Mouse (Mus musculus) left cerebral cortex, adult 9 months (tissue): ENCODE data around the gene Gprasp1.

Source experiments
- DNase-seq, 2 experiments: peaks; one replicate each; pipeline ENCODE4 v3.0.0; 2022; ENCODE audit warnings: low spot score in 2 of 2

Gprasp1 gene

DNA sequence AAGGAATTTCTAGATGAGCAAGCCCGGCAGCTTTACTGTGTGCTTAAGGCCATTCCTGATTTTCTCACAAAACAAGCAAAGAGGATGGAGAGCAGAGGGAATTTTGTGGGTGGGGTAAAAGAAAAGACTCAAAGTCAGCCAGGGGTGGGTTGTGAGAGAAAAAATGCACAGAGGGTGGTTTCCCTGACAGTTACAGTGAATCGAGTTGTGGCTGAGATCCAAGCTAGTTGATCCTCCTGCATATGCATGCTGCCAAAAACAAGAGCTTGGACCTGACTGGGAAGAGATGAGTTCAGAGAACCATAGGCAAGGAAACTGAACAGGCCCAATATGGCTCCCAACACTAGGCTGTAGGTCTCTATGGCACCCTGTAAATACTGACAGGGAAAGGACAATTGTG is 95.4 kb downstream of the Gprasp1 start:
- no peak for DNase-seq

DNA sequence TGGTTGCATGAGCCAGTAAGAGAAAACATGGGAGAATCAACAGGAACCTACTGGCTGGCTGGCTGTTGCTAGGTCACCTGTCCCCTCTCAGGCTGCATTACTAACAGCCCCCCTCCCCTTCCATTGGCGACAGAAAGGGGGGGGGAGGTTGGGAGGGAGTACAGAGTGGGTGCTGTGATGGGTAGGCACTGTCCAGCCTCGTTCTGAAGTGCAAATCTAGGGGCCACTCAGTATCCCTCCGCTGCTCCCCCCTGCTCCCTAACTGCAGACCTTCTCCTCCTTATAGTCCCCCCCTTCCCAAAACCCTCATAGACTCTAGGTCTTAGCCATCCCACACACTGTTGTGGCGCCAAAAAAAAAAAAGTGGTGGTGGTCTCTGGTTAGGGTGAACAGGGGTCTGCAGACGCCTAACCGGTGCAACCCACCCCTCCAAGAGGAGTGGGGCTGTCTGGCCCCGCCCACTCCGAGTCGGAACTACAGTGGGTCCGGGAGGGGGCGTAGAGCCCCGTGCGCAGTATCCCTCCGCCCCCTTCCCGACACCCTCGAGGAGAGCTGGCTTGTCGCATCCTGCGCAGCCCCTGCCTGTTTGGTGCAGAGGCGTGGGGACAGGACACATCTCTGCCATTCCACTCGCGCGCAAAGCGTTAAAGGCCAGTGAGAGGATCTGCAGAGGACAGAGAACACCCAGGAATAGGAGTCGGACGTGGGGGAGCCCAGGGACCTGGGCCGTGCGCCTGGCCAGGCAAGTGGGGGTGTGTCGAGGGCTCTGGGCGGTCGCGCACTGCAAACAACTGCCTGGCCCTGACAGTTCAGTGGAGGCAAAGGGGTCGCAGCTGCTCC is 96.2 kb downstream of the Gprasp1 start, which contains the start of gene Gprasp2:
Gene Gprasp2, plus strand, starts transcription at position 514 of the 840 bp plus-strand sequence.
- peak in 1 of 2 experiments; percentile 59 for DNase-seq

DNA sequence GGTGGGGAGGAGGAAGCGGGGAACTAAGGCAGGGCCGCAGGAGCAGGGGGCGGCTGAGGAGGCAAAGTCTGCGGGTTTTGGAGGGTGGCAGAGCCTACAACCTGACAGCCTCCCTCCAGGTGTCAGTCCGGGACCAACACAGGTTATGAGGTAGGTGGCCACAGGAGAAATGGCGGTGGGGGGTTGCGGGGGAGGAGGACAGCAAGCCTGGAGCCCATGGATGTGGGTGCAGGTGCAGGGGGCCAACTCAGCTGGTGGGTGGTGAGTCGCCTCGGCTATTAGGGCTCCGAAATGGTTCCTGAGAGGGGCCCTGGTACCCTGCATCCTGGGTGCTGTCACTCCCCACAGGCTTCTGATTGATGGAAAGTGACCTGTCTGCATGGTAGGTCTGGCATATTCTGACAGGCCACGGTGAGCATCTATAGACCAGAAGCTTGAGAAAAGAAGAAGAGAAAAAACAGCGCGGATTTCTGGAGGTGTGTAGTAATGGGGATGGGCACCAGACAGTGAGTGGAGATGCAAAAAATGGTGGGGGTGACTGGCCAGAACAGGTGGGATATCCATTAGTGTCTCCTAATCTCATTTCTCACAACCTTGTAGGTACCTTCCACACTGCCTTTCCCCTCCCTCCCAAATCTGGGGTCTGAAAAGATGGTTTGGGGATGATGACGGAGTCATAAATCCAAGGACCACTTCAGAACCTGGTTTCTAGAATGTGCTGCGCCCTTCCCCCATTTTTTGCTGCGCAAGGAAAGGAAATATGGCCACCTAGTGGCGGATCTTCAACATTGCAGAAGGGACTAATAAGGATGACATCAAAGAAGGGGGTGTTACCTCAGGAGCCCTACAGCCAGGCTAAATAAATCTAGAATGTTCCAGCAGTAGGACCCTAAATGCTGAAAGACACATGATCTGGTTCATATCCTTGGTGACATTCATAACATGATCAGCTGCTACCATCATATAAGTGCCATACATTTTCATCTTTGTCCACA is 97.2 kb downstream of the Gprasp1 start:
- DNase-seq = peak in 1 of 2 experiments; percentile 59
